9 mouse cellular contexts compared by ENCODE assay signal in genomic region chr4:144997887-144998658, GRCm38 (mm10).
A peak's percentile ranks its signal among the peaks of the same experiment; 100 is the strongest.
DNase-seq lines count a peak whose midpoint lies in the region; ATAC-seq and TF ChIP-seq lines count a peak whose summit lies in the region.
"Had no signal": no experiment of that assay in that cellular context is flagged by ENCODE, and none has a peak within 500 bp of the region (broad histone marks: within the 10 kb centered on the region; RNA-seq: fewer than 3 reads in every experiment).

No protein-coding gene starts in this region.

- no peaks in the 10 kb centered on the region for H3K9me3 ChIP-seq in liver, embryonic 11.5 days (ENCODE audit: control insufficient read depth, low read length)
- no peaks in the 10 kb centered on the region for H3K9me3 ChIP-seq in kidney, embryonic 16.5 days (ENCODE audit: low read length)
- H3K9me3 ChIP-seq in forebrain, embryonic 10.5 days: no peaks in the 10 kb centered on the region
- no peaks in the 10 kb centered on the region for H3K9me3 ChIP-seq in midbrain, embryonic 10.5 days (replicated peaks)
- H3K9me3 ChIP-seq: lung, embryonic 15.5 days had no signal

- TF ChIP-seq CTCF in liver, adult 2 months (IDR thresholded peaks at IDR 0.05; ENCODE audit: low read depth, low read length): no peak

- WGBS in liver, adult 2 months: 7% methylated on average over 3 of the region's 3 CpGs
- WGBS in liver, embryonic 11.5 days: 50% methylated on average over 3 of the region's 3 CpGs
- 45% methylated on average over 3 of the region's 3 CpGs for WGBS in kidney, embryonic 16.5 days
- WGBS in forebrain, embryonic 10.5 days: 75% methylated on average over 3 of the region's 3 CpGs
- WGBS in midbrain, embryonic 10.5 days: 74% methylated on average over 3 of the region's 3 CpGs

- H3K4me1 ChIP-seq in liver, adult 2 months (ENCODE audit: control insufficient read depth, insufficient read depth, low read length): peaks cover 30% of the 10 kb centered on the region
- peaks cover 18% of the 10 kb centered on the region for H3K4me1 ChIP-seq in liver, embryonic 11.5 days (replicated peaks; ENCODE audit: control insufficient read depth, insufficient read depth, low read length)
- peaks cover 53% of the 10 kb centered on the region for H3K4me1 ChIP-seq in kidney, embryonic 16.5 days (ENCODE audit: insufficient read depth, low read length)
- H3K4me1 ChIP-seq in forebrain, embryonic 10.5 days: peaks cover 43% of the 10 kb centered on the region
- H3K4me1 ChIP-seq in midbrain, embryonic 10.5 days: peaks cover 8% of the 10 kb centered on the region; the same call in 1 of the 2 replicates

- H3K36me3 ChIP-seq in liver, adult 2 months (ENCODE audit: control insufficient read depth, insufficient read depth, low read length): no peaks in the 10 kb centered on the region
- H3K36me3 ChIP-seq in liver, embryonic 11.5 days (ENCODE audit: control insufficient read depth, insufficient read depth, low read length): no peaks in the 10 kb centered on the region
- H3K36me3 ChIP-seq in kidney, embryonic 16.5 days (ENCODE audit: insufficient read depth, low read length): no peaks in the 10 kb centered on the region
- peaks cover 11% of the 10 kb centered on the region for H3K36me3 ChIP-seq in myocyte (ENCODE audit: control insufficient read depth, insufficient read depth)
- no peaks in the 10 kb centered on the region for H3K36me3 ChIP-seq in forebrain, embryonic 10.5 days (replicated peaks)
- no peaks in the 10 kb centered on the region for H3K36me3 ChIP-seq in midbrain, embryonic 10.5 days
- H3K36me3 ChIP-seq: lung, embryonic 15.5 days had no signal

- H3K4me2 ChIP-seq in liver, embryonic 11.5 days: no peak overlapping the region
- no peak overlapping the region for H3K4me2 ChIP-seq in kidney, embryonic 16.5 days (replicated peaks; ENCODE audit: low read depth, low read length)
- H3K4me2 ChIP-seq in myocyte (ENCODE audit: low read depth): peak overlapping the region; percentile 43
- H3K4me2 ChIP-seq: lung, embryonic 15.5 days had no signal

- DNase-seq in liver, adult 2 months (ENCODE audit: extremely low read depth, low read depth, low spot score): no peak
- no peak for DNase-seq in liver, embryonic 11.5 days (ENCODE audit: low spot score)
- DNase-seq in brain, adult 2 months (ENCODE audit: low read depth, low spot score): peak; percentile 54
- no peak for DNase-seq in right cerebral cortex, adult 2 months (ENCODE audit: low spot score in 2 of 2)
- DNase-seq in forebrain, embryonic 10.5 days (ENCODE audit: extremely low spot score, low spot score): no peak
- no peak for DNase-seq in midbrain, embryonic 10.5 days (ENCODE audit: low spot score)

- H3ac ChIP-seq in myocyte (ENCODE audit: control insufficient read depth, insufficient read length): no peak overlapping the region

- H3K27me3 ChIP-seq in liver, adult 2 months (ENCODE audit: control insufficient read depth, insufficient read depth, low read length): no peaks in the 10 kb centered on the region
- no peaks in the 10 kb centered on the region for H3K27me3 ChIP-seq in liver, embryonic 11.5 days (replicated peaks; ENCODE audit: control insufficient read depth, insufficient read depth, low read length)
- no peaks in the 10 kb centered on the region for H3K27me3 ChIP-seq in kidney, embryonic 16.5 days (ENCODE audit: insufficient read depth, low read length)
- H3K27me3 ChIP-seq in myocyte (ENCODE audit: control insufficient read depth, insufficient read depth, insufficient read length): no peaks in the 10 kb centered on the region
- no peaks in the 10 kb centered on the region for H3K27me3 ChIP-seq in forebrain, embryonic 10.5 days (ENCODE audit: poor library complexity, severe bottlenecking)
- H3K27me3 ChIP-seq in midbrain, embryonic 10.5 days (ENCODE audit: low read depth, poor library complexity, severe bottlenecking): no peaks in the 10 kb centered on the region
- H3K27me3 ChIP-seq: lung, embryonic 15.5 days had no signal

- 0 out of 2 replicates have a peak, but pooled peaks cover 6% of the 10 kb centered on the region for H3K79me2 ChIP-seq in liver, adult 2 months (ENCODE audit: control insufficient read depth, insufficient read depth, low read length)
- no peaks in the 10 kb centered on the region for H3K79me2 ChIP-seq in myocyte (ENCODE audit: control insufficient read depth, insufficient read depth)

- no peak for TF ChIP-seq POLR2A in liver, adult 2 months (IDR thresholded peaks at IDR 0.05; ENCODE audit: extremely low read depth, insufficient read depth, low read length)
- no peak for TF ChIP-seq POLR2A in myocyte (IDR thresholded peaks at IDR 0.05; ENCODE audit: insufficient read length, low read depth)

- no peak for ATAC-seq in liver, embryonic 11.5 days (replicated peaks; ENCODE audit: low FRiP score)
- no peak for ATAC-seq in kidney, embryonic 16.5 days (ENCODE audit: low FRiP score, low TSS enrichment)

- no peak overlapping the region for H3K9ac ChIP-seq in liver, adult 2 months (ENCODE audit: low read depth, low read length)
- H3K9ac ChIP-seq in liver, embryonic 11.5 days (ENCODE audit: low read depth, low read length): no peak overlapping the region
- H3K9ac ChIP-seq in kidney, embryonic 16.5 days (replicated peaks; ENCODE audit: low read length): no peak overlapping the region
- H3K9ac ChIP-seq: lung, embryonic 15.5 days had no signal

- no peak overlapping the region for H3K4me3 ChIP-seq in liver, adult 2 months (ENCODE audit: insufficient read depth, low read depth, low read length)
- no peak overlapping the region for H3K4me3 ChIP-seq in liver, embryonic 11.5 days (ENCODE audit: low read depth, low read length)
- H3K4me3 ChIP-seq in kidney, embryonic 16.5 days (ENCODE audit: low read length): no peak overlapping the region
- H3K4me3 ChIP-seq in myocyte: no peak overlapping the region
- H3K4me3 ChIP-seq in forebrain, embryonic 10.5 days: no peak overlapping the region
- no peak overlapping the region for H3K4me3 ChIP-seq in midbrain, embryonic 10.5 days
- H3K4me3 ChIP-seq: lung, embryonic 15.5 days had no signal

- H3K27ac ChIP-seq in liver, adult 2 months (replicated peaks; ENCODE audit: insufficient read depth, low read depth, low read length): peak overlapping the region; percentile 48
- H3K27ac ChIP-seq in liver, embryonic 11.5 days (ENCODE audit: low read depth, low read length): no peak overlapping the region
- peak overlapping the region; percentile 99 for H3K27ac ChIP-seq in kidney, embryonic 16.5 days (ENCODE audit: low read length)
- H3K27ac ChIP-seq in forebrain, embryonic 10.5 days: no peak overlapping the region
- no peak overlapping the region for H3K27ac ChIP-seq in midbrain, embryonic 10.5 days (replicated peaks)

TF ChIP-seq in myocyte, 11 proteins besides CTCF, POLR2A, EP300 and RAD21:
- TF ChIP-seq TCF3 (IDR thresholded peaks at IDR 0.05; ENCODE audit: insufficient read length, low read depth): no peak
- no peak for TF ChIP-seq POLR2AphosphoS2 (IDR thresholded peaks at IDR 0.05; ENCODE audit: insufficient read length, low read depth)
- no peak for TF ChIP-seq TCF12 (IDR thresholded peaks at IDR 0.05; ENCODE audit: insufficient read depth, poor library complexity, severe bottlenecking)
- no peak for TF ChIP-seq REST (IDR thresholded peaks at IDR 0.05; ENCODE audit: insufficient read depth, insufficient read length)
- TF ChIP-seq USF1 (IDR thresholded peaks at IDR 0.05; ENCODE audit: low read depth): no peak
- TF ChIP-seq MYOG (IDR thresholded peaks at IDR 0.05; ENCODE audit: control insufficient read depth in 1 of 3, insufficient read depth in 1 of 3, insufficient read length in 2 of 3, low read depth in 2 of 3): no peak
- no peak for TF ChIP-seq MAX (IDR thresholded peaks at IDR 0.05; ENCODE audit: low read depth)
- no peak for TF ChIP-seq E2F4 (IDR thresholded peaks at IDR 0.05; ENCODE audit: insufficient read depth)
- no peak for TF ChIP-seq MYOD1 (IDR thresholded peaks at IDR 0.05; ENCODE audit: control insufficient read depth in 1 of 3, insufficient read length in 2 of 3, low read depth in 2 of 3)
- no peak for TF ChIP-seq SRF (IDR thresholded peaks at IDR 0.05; ENCODE audit: control insufficient read depth, insufficient read length, low read depth)
- no peak for TF ChIP-seq CEBPB (IDR thresholded peaks at IDR 0.05; ENCODE audit: insufficient read depth, poor library complexity, severe bottlenecking)
TF ChIP-seq in myocyte: peak in this region for 0.

Comparison
In these comparisons a context has a peak if more than half of its experiments do, and no peak if none do; other contexts are left out.
1. H3K27ac ChIP-seq: peak in liver, adult 2 months (single experiment) and kidney, embryonic 16.5 days (single experiment); none in liver, embryonic 11.5 days (single experiment), forebrain, embryonic 10.5 days (single experiment) and midbrain, embryonic 10.5 days (single experiment).